Mouse (Mus musculus) cerebellum, adult 11-12 months (tissue): Measurements from ENCODE around the gene Cebpe.

Experiments used
- DNase-seq: peaks from one replicate; pipeline ENCODE4 v3.0.0; 2022

The Cebpe gene

GRCm38 (mm10) chr14:54712074-54712473 is at the start of gene Cebpe:
TSS of gene Cebpe (minus strand) at chr14:54712174.
- no peak for DNase-seq

GRCm38 (mm10) chr14:54756382-54756781 is 44.4 kb upstream of the Cebpe start:
- no peak for DNase-seq

- DNase-seq, result no peak
Observed at GRCm38 (mm10) chr14:54754602-54755018, 42.6 kb upstream of the Cebpe start.

- DNase-seq, result no peak
Observed at GRCm38 (mm10) chr14:54753986-54754601, 42.1 kb upstream of the Cebpe start.

- no peak for DNase-seq
Observed at GRCm38 (mm10) chr14:54752938-54753337, 41.0 kb upstream of the Cebpe start.

- DNase-seq, result no peak
Observed at GRCm38 (mm10) chr14:54751768-54752167, 39.8 kb upstream of the Cebpe start.

GRCm38 (mm10) chr14:54749238-54749637 is 37.3 kb upstream of the Cebpe start:
- no peak for DNase-seq

GRCm38 (mm10) chr14:54747942-54748917 is 36.3 kb upstream of the Cebpe start:
- DNase-seq, result peak; percentile 97

- no peak for DNase-seq
Observed at GRCm38 (mm10) chr14:54746038-54746437, 34.1 kb upstream of the Cebpe start.

GRCm38 (mm10) chr14:54744473-54744872 is 32.5 kb upstream of the Cebpe start:
- DNase-seq, result no peak

- no peak for DNase-seq
Observed at GRCm38 (mm10) chr14:54742375-54742774, 30.4 kb upstream of the Cebpe start.

GRCm38 (mm10) chr14:54741721-54742120 is 29.7 kb upstream of the Cebpe start:
- no peak for DNase-seq

- peak; percentile 61 for DNase-seq
Observed at GRCm38 (mm10) chr14:54737634-54738033, 25.7 kb upstream of the Cebpe start.

GRCm38 (mm10) chr14:54736555-54737552 is 24.9 kb upstream of the Cebpe start:
- no peak for DNase-seq

GRCm38 (mm10) chr14:54735221-54735620 is 23.2 kb upstream of the Cebpe start:
- no peak for DNase-seq

- no peak for DNase-seq
Observed at GRCm38 (mm10) chr14:54734004-54734403, 22.0 kb upstream of the Cebpe start.

- DNase-seq, result no peak
Observed at GRCm38 (mm10) chr14:54732206-54732605, 20.2 kb upstream of the Cebpe start.

- DNase-seq, result peak; percentile 66
Observed at GRCm38 (mm10) chr14:54730305-54730704, 18.3 kb upstream of the Cebpe start.

GRCm38 (mm10) chr14:54728823-54729653 is 17.1 kb upstream of the Cebpe start:
- peak; percentile 62 for DNase-seq

GRCm38 (mm10) chr14:54727565-54727964 is 15.6 kb upstream of the Cebpe start:
- no peak for DNase-seq

- no peak for DNase-seq
Observed at GRCm38 (mm10) chr14:54724049-54724448, 12.1 kb upstream of the Cebpe start.

- DNase-seq, result peak; percentile 71
Observed at GRCm38 (mm10) chr14:54721711-54722110, 9.7 kb upstream of the Cebpe start.
